Mouse (Mus musculus) bone marrow, adult 2 months (tissue): ENCODE data around the gene Gm11492. TPM values are rescaled to one million over a fixed set of nuclear protein-coding genes. Genes with fewer than 3 reads are reported as not detected.

Experiments used
- H3K27ac ChIP-seq: fragments of 200-500 bp; 2 replicates; pipeline ENCODE4 v1.5.1; 2012; ENCODE audit warnings: low read depth, mild to moderate bottlenecking, control low read depth, inconsistent platforms, low read length; ENCODE audit not compliant: control insufficient read depth, poor library complexity, insufficient read depth
- H3K4me1 ChIP-seq: fragments of 200-500 bp; 2 replicates; pipeline ENCODE4 v1.6.1; 2011; ENCODE audit warnings: low read length; ENCODE audit not compliant: control insufficient read depth, insufficient read depth
- H3K4me3 ChIP-seq: fragments of 200-500 bp; replicated peaks from 2 replicates; pipeline ENCODE3; 2011; ENCODE audit warnings: mild to moderate bottlenecking, low read depth, low read length, control low read depth; ENCODE audit not compliant: control insufficient read depth
- CTCF ChIP-seq: fragments of 200-500 bp; IDR thresholded peaks from 2 replicates; pipeline ENCODE4 v1.5.1; 2011; ENCODE audit warnings: low read length, control low read depth; ENCODE audit not compliant: control insufficient read depth, insufficient read depth
- POLR2A ChIP-seq: fragments of 200-500 bp; IDR thresholded peaks from 2 replicates; pipeline ENCODE4 v1.6.1; 2011; ENCODE audit warnings: low read depth, mild to moderate bottlenecking, control low read depth, low read length, borderline replicate concordance; ENCODE audit not compliant: control insufficient read depth
- WGBS: fragments of 180-500 bp; shearing (Covaris S2); methylation state at CpG from one replicate; pipeline ENCODE4 v1.1.7; 2018; 5-methylcytosine and 5-hydroxymethylcytosine counted together
- polyA plus RNA-seq: library from polyadenylated mRNA; stranded (reverse); fragments of >200 nt; gene quantifications from 2 replicates; pipeline ENCODE4 v1.2.4, GENCODE M21; 2011; ENCODE audit warnings: low replicate concordance; ENCODE audit not compliant: missing spikeins, insufficient read depth, insufficient read length

Gm11492 gene
- polyA plus RNA-seq, 1 experiment = not detected

- WGBS = 95% methylated on average over 69 of the region's 69 CpGs
- TF ChIP-seq POLR2A (no peak), CTCF (no peak)
- Histone ChIP-seq H3K27ac (no peak within 1 kb of the TSS; the same call in 1 of the 2 replicates), H3K4me1 (no peaks in the 10 kb centered on the region; the same call in 1 of the 2 replicates), H3K4me3 (no peak within 1 kb of the TSS)
These were observed 50.5 kb downstream of the Gm11492 start, which contains the start of gene Hsf5 for GRCm38 (mm10) chr11:87616790-87617474. TSS of gene Hsf5 (plus strand) at chr11:87617164.

GRCm38 (mm10) chr11:87617606-87618005 is 51.2 kb downstream of the Gm11492 start:
- TF ChIP-seq CTCF (no peak), POLR2A (no peak; the same call in 1 of the 2 replicates)
- 96% methylated on average over 32 of the region's 32 CpGs for WGBS
- Histone ChIP-seq H3K27ac (no peak overlapping the region), H3K4me1 (no peaks in the 10 kb centered on the region; the same call in 1 of the 2 replicates), H3K4me3 (no peak overlapping the region)

Other genes with a start within 250 kb of the Gm11492 start
- gene Ppm1e, start 207.6 kb upstream of the Gm11492 start, polyA plus RNA-seq = 1.5 and 2.9 TPM in 2 replicates
- gene Rad51c, start 161.7 kb upstream of the Gm11492 start, polyA plus RNA-seq = 9.6 and 11.6 TPM in 2 replicates
- 1.5 TPM in 1 of 2 replicates, not detected in the other for gene Tex14, start 161.6 kb upstream of the Gm11492 start, polyA plus RNA-seq
- 17.5 and 35.6 TPM in 2 replicates for gene Sept4, start 2.2 kb downstream of the Gm11492 start, polyA plus RNA-seq
- 8.7 and 9.0 TPM in 2 replicates for gene Mtmr4, start 25.5 kb downstream of the Gm11492 start, polyA plus RNA-seq
- gene Hsf5, start 50.5 kb downstream of the Gm11492 start, polyA plus RNA-seq = not detected in 2 replicates
- 0.97 and 3.9 TPM in 2 replicates for gene Rnf43, start 96.1 kb downstream of the Gm11492 start, polyA plus RNA-seq
- gene Supt4a, start 170.9 kb downstream of the Gm11492 start, polyA plus RNA-seq = 38.9 and 127 TPM in 2 replicates
- 18.0 and 50.9 TPM in 2 replicates for gene Tspoap1, start 193.9 kb downstream of the Gm11492 start, polyA plus RNA-seq
- gene Mpo, start 226.9 kb downstream of the Gm11492 start, polyA plus RNA-seq = 330 and 630 TPM in 2 replicates